Mouse (Mus musculus): Measurements from ENCODE around the gene 9230112D13Rik. TPM values are rescaled to one million over a fixed set of nuclear protein-coding genes. Genes with fewer than 3 reads are reported as not detected.

The 9230112D13Rik gene
- total and polyA plus RNA-seq, 3 experiments = not detected

GRCm38 (mm10) chr14:34568626-34569025 is 46.0 kb upstream of the 9230112D13Rik start:
- no peaks in the 10 kb centered on the region for H3K36me3 ChIP-seq (ENCODE audit: control insufficient read depth in 1 of 2, insufficient read depth in 2 of 2, low read length in 2 of 2)
- H3K27ac ChIP-seq (ENCODE audit: control insufficient read depth, low read depth, low read length) = no peak overlapping the region
- no peaks in the 10 kb centered on the region for H3K79me2 ChIP-seq (ENCODE audit: control insufficient read depth, insufficient read depth, low read length, poor library complexity)
- no peaks in the 10 kb centered on the region for H3K27me3 ChIP-seq (ENCODE audit: control insufficient read depth in 1 of 2, insufficient read depth in 2 of 2, low read length in 2 of 2)
- no peak for DNase-seq (ENCODE audit: low read depth, low spot score)
- H3K9ac ChIP-seq (ENCODE audit: control insufficient read depth, low read depth, low read length, poor library complexity, severe bottlenecking) = no peak overlapping the region
- no peak for TF ChIP-seq TBP (IDR thresholded peaks at IDR 0.05; ENCODE audit: low read depth, low read length)
- TF ChIP-seq MEF2A (IDR thresholded peaks at IDR 0.05; ENCODE audit: extremely low read depth, insufficient replicate concordance, low read depth, low read length, poor library complexity, severe bottlenecking) = no peak
- no peak for TF ChIP-seq USF2 (IDR thresholded peaks at IDR 0.05; ENCODE audit: borderline replicate concordance in 1 of 2, insufficient read depth in 1 of 2, low read depth in 1 of 2, low read length in 2 of 2)
- TF ChIP-seq USF1 (IDR thresholded peaks at IDR 0.05; ENCODE audit: low read depth, low read length) = no peak
- TF ChIP-seq ZC3H11A (IDR thresholded peaks at IDR 0.05; ENCODE audit: low read depth, low read length) = no peak
- TF ChIP-seq CHD1 (IDR thresholded peaks at IDR 0.05; ENCODE audit: low read depth, low read length) = no peak
- no peak for TF ChIP-seq NELFE (IDR thresholded peaks at IDR 0.05; ENCODE audit: low read depth, low read length)
- no peaks in the 10 kb centered on the region for H3K4me1 ChIP-seq (ENCODE audit: control insufficient read depth in 1 of 2, insufficient read depth in 2 of 2, low read length in 2 of 2)
- no peaks in the 10 kb centered on the region for H3K9me3 ChIP-seq (replicated peaks; ENCODE audit: insufficient read depth, low read length)
- no peak overlapping the region for H3K4me3 ChIP-seq (ENCODE audit: control insufficient read depth in 1 of 2, insufficient read depth in 1 of 2, low read depth in 2 of 2, low read length in 2 of 2)

DNA sequence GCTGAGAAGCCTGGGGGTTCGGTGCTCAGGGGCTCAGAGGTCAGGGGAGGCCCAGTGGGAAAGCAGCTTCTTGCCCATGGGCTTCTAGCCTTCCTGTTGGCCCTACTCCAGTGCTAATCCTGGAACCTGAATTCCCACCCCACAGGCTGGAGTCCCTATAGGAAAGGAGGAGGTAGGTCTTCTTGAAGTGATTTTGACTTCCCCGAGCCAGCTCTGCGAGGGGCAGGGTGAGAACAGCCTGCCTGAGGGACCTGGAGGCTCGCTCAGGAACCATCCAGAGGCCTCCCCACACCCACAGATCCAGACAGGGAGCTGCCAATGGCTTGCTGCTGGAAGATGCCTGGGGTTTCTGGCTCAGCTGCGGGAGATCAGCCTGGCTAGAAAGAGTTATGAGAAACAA is 45.1 kb upstream of the 9230112D13Rik start:
- H3K4me3 ChIP-seq (ENCODE audit: control insufficient read depth in 1 of 2, insufficient read depth in 1 of 2, low read depth in 2 of 2, low read length in 2 of 2) = no peak overlapping the region
- TF ChIP-seq MYB (IDR thresholded peaks at IDR 0.05; ENCODE audit: low read depth, low read length) = no peak
- TF ChIP-seq CHD1 (IDR thresholded peaks at IDR 0.05; ENCODE audit: low read depth, low read length) = no peak
- no peak for TF ChIP-seq TBP (IDR thresholded peaks at IDR 0.05; ENCODE audit: low read depth, low read length)
- no peak for TF ChIP-seq UBTF (IDR thresholded peaks at IDR 0.05; ENCODE audit: borderline replicate concordance, insufficient read depth, low read depth, low read length)
- TF ChIP-seq CHD2 (IDR thresholded peaks at IDR 0.05; ENCODE audit: low read length) = no peak
- no peak overlapping the region for H3K9ac ChIP-seq (ENCODE audit: control insufficient read depth, low read depth, low read length, poor library complexity, severe bottlenecking)
- no peaks in the 10 kb centered on the region for H3K4me1 ChIP-seq (ENCODE audit: control insufficient read depth in 1 of 2, insufficient read depth in 2 of 2, low read length in 2 of 2)
- H3K27me3 ChIP-seq (ENCODE audit: control insufficient read depth in 1 of 2, insufficient read depth in 2 of 2, low read length in 2 of 2) = no peaks in the 10 kb centered on the region
- no peaks in the 10 kb centered on the region for H3K9me3 ChIP-seq (replicated peaks; ENCODE audit: insufficient read depth, low read length)
- DNase-seq (ENCODE audit: low read depth, low spot score) = no peak
- H3K36me3 ChIP-seq (ENCODE audit: control insufficient read depth in 1 of 2, insufficient read depth in 2 of 2, low read length in 2 of 2) = no peaks in the 10 kb centered on the region
- no peaks in the 10 kb centered on the region for H3K79me2 ChIP-seq (ENCODE audit: control insufficient read depth, insufficient read depth, low read length, poor library complexity)
- no peak overlapping the region for H3K27ac ChIP-seq (ENCODE audit: control insufficient read depth, low read depth, low read length)

- Histone ChIP-seq H3K36me3 (ENCODE audit: control insufficient read depth in 1 of 2, insufficient read depth in 2 of 2, low read length in 2 of 2) (no peaks in the 10 kb centered on the region), H3K79me2 (ENCODE audit: control insufficient read depth, insufficient read depth, low read length, poor library complexity) (no peaks in the 10 kb centered on the region), H3K27me3 (ENCODE audit: control insufficient read depth in 1 of 2, insufficient read depth in 2 of 2, low read length in 2 of 2) (no peaks in the 10 kb centered on the region), H3K9ac (ENCODE audit: control insufficient read depth, low read depth, low read length, poor library complexity, severe bottlenecking) (no peak overlapping the region), H3K4me1 (ENCODE audit: control insufficient read depth in 1 of 2, insufficient read depth in 2 of 2, low read length in 2 of 2) (no peaks in the 10 kb centered on the region), H3K27ac (ENCODE audit: control insufficient read depth, low read depth, low read length) (no peak overlapping the region), H3K9me3 (replicated peaks; ENCODE audit: insufficient read depth, low read length) (no peaks in the 10 kb centered on the region), H3K4me3 (ENCODE audit: control insufficient read depth in 1 of 2, insufficient read depth in 1 of 2, low read depth in 2 of 2, low read length in 2 of 2) (no peak overlapping the region)
- no peak for DNase-seq (ENCODE audit: low read depth, low spot score)
- TF ChIP-seq KAT2A (conservative IDR thresholded peaks at IDR 0.05; ENCODE audit: low read depth, low read length) (no peak), ELF1 (IDR thresholded peaks at IDR 0.05; ENCODE audit: low read depth, low read length) (no peak), POLR2AphosphoS5 (IDR thresholded peaks at IDR 0.05; ENCODE audit: borderline replicate concordance, low read depth, low read length) (no peak), MAFK (IDR thresholded peaks at IDR 0.05; ENCODE audit: borderline replicate concordance, low read depth, low read length) (no peak)
These were observed 43.9 kb upstream of the 9230112D13Rik start for GRCm38 (mm10) chr14:34566530-34566929.
